Mouse (Mus musculus) bone marrow macrophage, adult 2 months (primary cell): Measurements from ENCODE around the gene Tldc2.

Experiments used
- CTCF ChIP-seq: IDR thresholded peaks from 2 replicates; pipeline ENCODE4 v1.5.1; 2012; ENCODE audit warnings: low read depth, mild to moderate bottlenecking, low read length, moderate library complexity
- POLR2A ChIP-seq: IDR thresholded peaks from 2 replicates; pipeline ENCODE4 v1.6.1; 2012; ENCODE audit warnings: mild to moderate bottlenecking, low read depth, low read length, borderline replicate concordance

- TF ChIP-seq POLR2A = no peak
- TF ChIP-seq CTCF = peak; percentile 69; the same call in 1 of the 2 replicates
Measured at GRCm38 (mm10) chr2:157095005-157095755, 8.3 kb downstream of the Tldc2 start.
